Mouse (Mus musculus): ENCODE results near the gene Lrrc39.

DNA sequence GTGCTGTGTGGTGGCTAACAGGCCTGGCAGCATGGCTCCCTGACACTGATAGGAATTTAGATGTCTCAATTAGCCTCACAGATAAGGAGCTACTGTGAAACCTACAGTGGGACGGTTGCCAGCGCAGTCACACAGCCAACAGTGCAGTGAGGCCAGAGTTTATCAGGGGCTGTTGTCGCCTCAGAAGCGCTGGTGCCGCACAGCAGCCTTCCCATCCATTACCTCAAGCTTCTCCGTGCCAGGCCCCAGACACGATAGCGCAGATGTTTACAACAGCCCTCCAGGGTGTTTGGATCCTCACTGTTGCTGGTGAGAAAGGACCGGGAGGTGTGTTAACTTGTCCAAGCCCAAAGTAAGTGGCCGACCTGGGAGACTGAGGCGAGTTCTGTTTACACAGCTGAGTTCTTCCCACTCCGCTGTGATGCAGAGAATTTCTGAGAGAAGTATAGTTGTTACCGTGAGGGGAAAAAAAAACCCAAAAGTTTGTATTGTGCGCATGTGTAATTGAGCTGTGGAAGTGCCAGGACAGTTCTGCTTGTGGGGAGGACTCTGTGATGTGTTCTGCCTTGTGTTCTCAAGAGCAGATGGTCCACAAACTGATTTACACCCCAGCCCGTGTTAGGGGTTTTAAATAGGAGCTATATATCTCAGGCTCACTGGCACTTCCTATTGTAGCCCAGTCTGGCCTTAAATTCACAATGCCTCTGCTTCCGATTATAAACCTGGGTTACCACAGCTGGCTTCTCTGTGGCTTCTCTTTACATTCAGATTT is 26.2 kb upstream of the Lrrc39 start:
- TF ChIP-seq GATA1 (IDR thresholded peaks at IDR 0.05; ENCODE audit: low read length) (no peak), TAL1 (IDR thresholded peaks at IDR 0.05; ENCODE audit: low read length) (no peak)
